Mouse (Mus musculus) kidney, postnatal 0 days (tissue): ENCODE results near the gene Setd7. TPM values are rescaled to one million over a fixed set of nuclear protein-coding genes. Genes with fewer than 3 reads are reported as not detected.

ENCODE experiments used
- ATAC-seq: fragments of 200-750 bp; cut with Nextera tagmentation; replicated peaks from 2 replicates; pipeline ENCODE4 v1.8.0; 2017; ENCODE audit warnings: low read depth, moderate number of reproducible peaks, moderate TSS enrichment, moderate library complexity; ENCODE audit not compliant: low FRiP score
- DNase-seq: peaks from one replicate; pipeline ENCODE4 v3.0.0-alpha.2; 2016; ENCODE audit warnings: low spot score
- H3K27ac ChIP-seq: fragments of 300-500 bp; sonication (generic); 2 replicates; pipeline ENCODE4 v1.5.1; 2014; ENCODE audit warnings: mild to moderate bottlenecking
- H3K27me3 ChIP-seq: fragments of 300-500 bp; sonication (generic); 2 replicates; pipeline ENCODE4 v1.6.1; 2014; ENCODE audit warnings: low read length, mixed read lengths; ENCODE audit not compliant: insufficient read depth
- H3K36me3 ChIP-seq: fragments of 300-500 bp; sonication (generic); 2 replicates; pipeline ENCODE4 v1.6.1; 2014; ENCODE audit warnings: low read length, mixed read lengths; ENCODE audit not compliant: insufficient read depth
- H3K4me1 ChIP-seq: fragments of 300-500 bp; sonication (generic); replicated peaks from 2 replicates; pipeline ENCODE4 v1.6.1; 2014; ENCODE audit warnings: antibody characterized with exemption, low read length, mixed read lengths; ENCODE audit not compliant: insufficient read depth
- H3K4me2 ChIP-seq: fragments of 300-500 bp; sonication (generic); 2 replicates; pipeline ENCODE4 v1.6.1; 2014; ENCODE audit warnings: mild to moderate bottlenecking, low read length, moderate library complexity, mixed read lengths
- H3K4me3 ChIP-seq: fragments of 300-500 bp; sonication (generic); replicated peaks from 2 replicates; pipeline ENCODE4 v1.5.1; 2014; ENCODE audit warnings: low read depth, low read length
- H3K9ac ChIP-seq: fragments of 300-500 bp; sonication (generic); 2 replicates; pipeline ENCODE4 v1.6.1; 2014; ENCODE audit warnings: low read depth, low read length
- H3K9me3 ChIP-seq: fragments of 300-500 bp; sonication (generic); replicated peaks from 2 replicates; pipeline ENCODE4 v1.6.1; 2016; ENCODE audit warnings: low read length, inconsistent platforms, mixed read lengths
- CTCF ChIP-seq: IDR thresholded peaks from 2 replicates; pipeline ENCODE4 v1.5.1; 2016; ENCODE audit warnings: antibody characterized with exemption, low read depth, mild to moderate bottlenecking, moderate library complexity
- whole genome bisulfite sequencing: fragments of 180-500 bp; shearing (Covaris S2); extraction: QIAGEN DNeasy Blood & Tissue Kit; methylation state at CpG from one replicate; pipeline ENCODE4 v1.1.7; 2014; 5-methylcytosine and 5-hydroxymethylcytosine counted together
- polyA plus RNA-seq: library from polyadenylated mRNA; unstranded; fragments of >200 nt; fragmentation: Nextera tagmentation; extraction: Ambion mirVana; gene quantifications from 2 replicates; pipeline ENCODE4 v1.2.1, GENCODE M21; 2015

The Setd7 gene
- polyA plus RNA-seq, 1 experiment from 2014 or later = 2.0 TPM

- WGBS = 52% methylated on average over 2 of the region's 2 CpGs
- no peak for ATAC-seq
- H3K9me3 ChIP-seq = no peaks in the 10 kb centered on the region
Measured at GRCm38 (mm10) chr3:51552197-51552596, 8.5 kb downstream of the Setd7 start.

GRCm38 (mm10) chr3:51548987-51549579 is 11.6 kb downstream of the Setd7 start:
- no peak for ATAC-seq
- WGBS = 84% methylated on average over 17 of the region's 17 CpGs
- 0 out of 2 replicates have a peak, but pooled peaks cover 2% of the 10 kb centered on the region for H3K36me3 ChIP-seq
- H3K9me3 ChIP-seq = no peaks in the 10 kb centered on the region
- H3K27ac ChIP-seq = no peak overlapping the region
- H3K9ac ChIP-seq = no peak overlapping the region
- no peak for TF ChIP-seq CTCF
- no peak for DNase-seq
- no peaks in the 10 kb centered on the region for H3K4me1 ChIP-seq
- no peak overlapping the region for H3K4me2 ChIP-seq
- no peaks in the 10 kb centered on the region for H3K27me3 ChIP-seq
- H3K4me3 ChIP-seq = no peak overlapping the region

More at GRCm38 (mm10) chr3:51552197-51552596, 8.5 kb downstream of the Setd7 start:
- Histone ChIP-seq H3K27ac (no peak overlapping the region), H3K36me3 (0 out of 2 replicates have a peak, but pooled peaks cover 2% of the 10 kb centered on the region), H3K4me2 (no peak overlapping the region), H3K27me3 (no peaks in the 10 kb centered on the region), H3K9ac (0 out of 2 replicates have a peak overlapping the region, but pooled peaks have one; percentile 4), H3K4me1 (no peaks in the 10 kb centered on the region), H3K4me3 (no peak overlapping the region)
- TF ChIP-seq CTCF = no peak
- no peak for DNase-seq

- Histone ChIP-seq H3K27me3 (no peaks in the 10 kb centered on the region), H3K4me1 (no peaks in the 10 kb centered on the region), H3K36me3 (0 out of 2 replicates have a peak, but pooled peaks cover 3% of the 10 kb centered on the region), H3K4me3 (no peak overlapping the region), H3K9me3 (no peaks in the 10 kb centered on the region), H3K27ac (no peak overlapping the region), H3K4me2 (no peak overlapping the region), H3K9ac (no peak overlapping the region)
- DNase-seq (no peak), ATAC-seq (no peak)
- WGBS = 78% methylated on average over 6 of the region's 6 CpGs
- TF ChIP-seq CTCF = no peak
Measured at GRCm38 (mm10) chr3:51547577-51547976, 13.1 kb downstream of the Setd7 start.

- H3K36me3 ChIP-seq = 0 out of 2 replicates have a peak, but pooled peaks cover 7% of the 10 kb centered on the region
- DNase-seq (no peak), ATAC-seq (no peak)
- no peak overlapping the region for H3K4me3 ChIP-seq
- no peak overlapping the region for H3K27ac ChIP-seq
- H3K9me3 ChIP-seq = no peaks in the 10 kb centered on the region
- no peaks in the 10 kb centered on the region for H3K27me3 ChIP-seq
- no peaks in the 10 kb centered on the region for H3K4me1 ChIP-seq
- no peak overlapping the region for H3K9ac ChIP-seq
- WGBS = 89% methylated on average over 19 of the region's 19 CpGs
- no peak for TF ChIP-seq CTCF
- no peak overlapping the region for H3K4me2 ChIP-seq
Measured at GRCm38 (mm10) chr3:51544442-51545128, 16.1 kb downstream of the Setd7 start.

- Histone ChIP-seq H3K36me3 (peaks cover 29% of the 10 kb centered on the region), H3K9me3 (no peaks in the 10 kb centered on the region), H3K27me3 (no peaks in the 10 kb centered on the region), H3K27ac (no peak overlapping the region), H3K4me2 (no peak overlapping the region), H3K9ac (no peak overlapping the region), H3K4me1 (no peaks in the 10 kb centered on the region), H3K4me3 (no peak overlapping the region)
- DNase-seq (no peak), ATAC-seq (no peak)
- no peak for TF ChIP-seq CTCF
- 91% methylated on average over 9 of the region's 9 CpGs for WGBS
Measured at GRCm38 (mm10) chr3:51540659-51541058, 20.0 kb downstream of the Setd7 start.

GRCm38 (mm10) chr3:51539567-51540408 is 20.9 kb downstream of the Setd7 start:
- WGBS = 58% methylated on average over 15 of the region's 15 CpGs
- Histone ChIP-seq H3K4me2 (no peak overlapping the region), H3K9ac (no peak overlapping the region), H3K4me3 (no peak overlapping the region), H3K27ac (no peak overlapping the region), H3K4me1 (no peaks in the 10 kb centered on the region), H3K9me3 (no peaks in the 10 kb centered on the region), H3K27me3 (no peaks in the 10 kb centered on the region), H3K36me3 (peaks cover 29% of the 10 kb centered on the region)
- TF ChIP-seq CTCF = peak; percentile 77
- ATAC-seq = no peak
- peak; percentile 73 for DNase-seq
